Mouse (Mus musculus) granulocyte monocyte progenitor cell, adult 5-6 weeks (primary cell): ENCODE data around the gene Lrrfip2. TPM values are rescaled to one million over a fixed set of nuclear protein-coding genes. Genes with fewer than 3 reads are reported as not detected.

Source experiments
- ATAC-seq: replicated peaks from 2 replicates; pipeline ENCODE4 v1.8.0; 2016; ENCODE audit warnings: mild to moderate bottlenecking, moderate TSS enrichment, inconsistent platforms; ENCODE audit not compliant: poor library complexity, severe bottlenecking
- total RNA-seq, 2 experiments: library from RNA; stranded (forward) in 1 of 2; stranded (reverse) in 1 of 2; fragments of 200-712, 200-1000 nt in 1 of 2; fragments of >200 nt in 1 of 2; fragmentation: Nextera tagmentation in 1 of 2; gene quantifications; 2 replicates each; pipeline ENCODE4 v1.2.3; 2014 to 2017

Gene Lrrfip2
- total RNA-seq, 2 experiments from 2014 or later, result 34.0 to 75.1 TPM

GRCm38 (mm10) chr9:111272356-111272755, 155.0 kb downstream of the Lrrfip2 start:
- 0 out of 2 replicates have a peak, but pooled peaks have one; percentile 0 for ATAC-seq

- no peak for ATAC-seq
These were observed 155.8 kb downstream of the Lrrfip2 start for GRCm38 (mm10) chr9:111272996-111273785.

- ATAC-seq, result no peak
These were observed 156.6 kb downstream of the Lrrfip2 start for GRCm38 (mm10) chr9:111273958-111274357.

GRCm38 (mm10) chr9:111275156-111275555, 157.8 kb downstream of the Lrrfip2 start:
- ATAC-seq, result no peak

Other genes starting within 250 kb of the Lrrfip2 start
- gene Als2cl, start 237.7 kb upstream of the Lrrfip2 start, total RNA-seq (2014; fragmentation: Nextera tagmentation), result 0.41 TPM in 1 of 2 replicates, not detected in the other
- 0.04 TPM in 1 of 2 replicates, not detected in the other for gene Als2cl, start 237.7 kb upstream of the Lrrfip2 start, total RNA-seq (2017)
- not detected in 2 replicates for gene Tmie, start 237.5 kb upstream of the Lrrfip2 start, total RNA-seq (2014; fragmentation: Nextera tagmentation)
- gene Tmie, start 237.5 kb upstream of the Lrrfip2 start, total RNA-seq (2017), result not detected in 2 replicates
- not detected in 2 replicates for gene Fam240a, start 200.7 kb upstream of the Lrrfip2 start, total RNA-seq (2014; fragmentation: Nextera tagmentation)
- gene Fam240a, start 200.7 kb upstream of the Lrrfip2 start, total RNA-seq (2017), result not detected in 2 replicates
- gene Tdgf1, start 171.4 kb upstream of the Lrrfip2 start, total RNA-seq (2014; fragmentation: Nextera tagmentation), result not detected in 2 replicates
- not detected in 2 replicates for gene Tdgf1, start 171.4 kb upstream of the Lrrfip2 start, total RNA-seq (2017)
- not detected in 2 replicates for gene Lrrc2, start 166.0 kb upstream of the Lrrfip2 start, total RNA-seq (2014; fragmentation: Nextera tagmentation)
- gene Lrrc2, start 166.0 kb upstream of the Lrrfip2 start, total RNA-seq (2017), result 0.21 TPM in 1 of 2 replicates, not detected in the other
- not detected in 2 replicates for gene Rtp3, start 127.0 kb upstream of the Lrrfip2 start, total RNA-seq (2014; fragmentation: Nextera tagmentation)
- not detected in 2 replicates for gene Rtp3, start 127.0 kb upstream of the Lrrfip2 start, total RNA-seq (2017)
- gene Ltf, start 98.3 kb upstream of the Lrrfip2 start, total RNA-seq (2014; fragmentation: Nextera tagmentation), result 32.3 TPM in 1 of 2 replicates, not detected in the other
- gene Ltf, start 98.3 kb upstream of the Lrrfip2 start, total RNA-seq (2017), result 99.6 and 152 TPM in 2 replicates
- 3.7 TPM in 1 of 2 replicates, not detected in the other for gene Ccrl2, start 60.1 kb upstream of the Lrrfip2 start, total RNA-seq (2014; fragmentation: Nextera tagmentation)
- gene Ccrl2, start 60.1 kb upstream of the Lrrfip2 start, total RNA-seq (2017), result 6.5 and 8.8 TPM in 2 replicates
- gene Mlh1, start 154.2 kb downstream of the Lrrfip2 start, total RNA-seq (2014; fragmentation: Nextera tagmentation), result 46.0 and 47.0 TPM in 2 replicates
- 46.9 and 61.6 TPM in 2 replicates for gene Mlh1, start 154.2 kb downstream of the Lrrfip2 start, total RNA-seq (2017)
- gene Epm2aip1, start 154.3 kb downstream of the Lrrfip2 start, total RNA-seq (2014; fragmentation: Nextera tagmentation), result 21.9 and 25.8 TPM in 2 replicates
- 15.9 and 18.7 TPM in 2 replicates for gene Epm2aip1, start 154.3 kb downstream of the Lrrfip2 start, total RNA-seq (2017)
- not detected in 2 replicates for gene Trank1, start 194.1 kb downstream of the Lrrfip2 start, total RNA-seq (2014; fragmentation: Nextera tagmentation)
- gene Trank1, start 194.1 kb downstream of the Lrrfip2 start, total RNA-seq (2017), result not detected in 2 replicates